Mouse (Mus musculus) thymus, adult 2 months (tissue): ENCODE measurements around the gene Sv2c.

Experiments
- CTCF ChIP-seq: fragments of 200-500 bp; IDR thresholded peaks from 2 replicates; pipeline ENCODE4 v1.5.1; 2012; ENCODE audit warnings: mild to moderate bottlenecking, control low read depth, low read length, moderate library complexity, borderline replicate concordance; ENCODE audit not compliant: control insufficient read depth, poor library complexity, insufficient read depth; ENCODE audit errors: extremely low read depth
- POLR2A ChIP-seq: fragments of 200-500 bp; IDR thresholded peaks from 2 replicates; pipeline ENCODE4 v1.6.1; 2012; ENCODE audit warnings: mild to moderate bottlenecking, low read length, control low read depth, moderate library complexity; ENCODE audit not compliant: control insufficient read depth, poor library complexity, insufficient read depth; ENCODE audit errors: extremely low read depth

- TF ChIP-seq POLR2A (no peak), CTCF (no peak)
Observed at GRCm38 (mm10) chr13:96125011-96125410, 7.4 kb downstream of the Sv2c start.
